Mouse (Mus musculus): ENCODE data around the gene Tmem190. TPM values are rescaled to one million over a fixed set of nuclear protein-coding genes. Genes with fewer than 3 reads are reported as not detected.

Gene Tmem190
- polyA plus RNA-seq, 1 experiment = not detected

- H3K36me3 ChIP-seq (ENCODE audit: control insufficient read depth, insufficient read depth, low read length) = no peaks in the 10 kb centered on the region
- H3K4me1 ChIP-seq (replicated peaks; ENCODE audit: control insufficient read depth, insufficient read depth, low read length) = peaks cover 4% of the 10 kb centered on the region; the same call in 1 of the 2 replicates
- no peak overlapping the region for H3K27ac ChIP-seq (ENCODE audit: control insufficient read depth, insufficient read depth, low read length)
- DNase-seq = no peak
- H3K4me3 ChIP-seq (ENCODE audit: control insufficient read depth, insufficient read depth, low read length) = no peak overlapping the region
- no peak for TF ChIP-seq CTCF (IDR thresholded peaks at IDR 0.05; ENCODE audit: borderline replicate concordance, control insufficient read depth, extremely low read depth, insufficient read depth, low read length, poor library complexity)
- TF ChIP-seq POLR2A (IDR thresholded peaks at IDR 0.05; ENCODE audit: control insufficient read depth, extremely low read depth, insufficient read depth, low read length, poor library complexity) = no peak
- H3K27me3 ChIP-seq (ENCODE audit: control insufficient read depth, insufficient read depth, low read length) = no peaks in the 10 kb centered on the region
- 91% methylated on average over 6 of the region's 6 CpGs for WGBS
Observed at GRCm38 (mm10) chr7:4822162-4822907, 39.6 kb downstream of the Tmem190 start.

- 64% methylated on average over 4 of the region's 4 CpGs for WGBS
- TF ChIP-seq CTCF (IDR thresholded peaks at IDR 0.05; ENCODE audit: borderline replicate concordance, control insufficient read depth, extremely low read depth, insufficient read depth, low read length, poor library complexity) (no peak), POLR2A (IDR thresholded peaks at IDR 0.05; ENCODE audit: control insufficient read depth, extremely low read depth, insufficient read depth, low read length, poor library complexity) (no peak)
- Histone ChIP-seq H3K27ac (ENCODE audit: control insufficient read depth, insufficient read depth, low read length) (no peak overlapping the region), H3K4me1 (replicated peaks; ENCODE audit: control insufficient read depth, insufficient read depth, low read length) (no peaks in the 10 kb centered on the region), H3K27me3 (ENCODE audit: control insufficient read depth, insufficient read depth, low read length) (no peaks in the 10 kb centered on the region), H3K36me3 (ENCODE audit: control insufficient read depth, insufficient read depth, low read length) (no peaks in the 10 kb centered on the region), H3K4me3 (ENCODE audit: control insufficient read depth, insufficient read depth, low read length) (no peak overlapping the region)
- no peak for DNase-seq
Observed at GRCm38 (mm10) chr7:4825365-4825764, 42.6 kb downstream of the Tmem190 start.

- Histone ChIP-seq H3K27me3 (ENCODE audit: control insufficient read depth, insufficient read depth, low read length) (peaks cover 4% of the 10 kb centered on the region; the same call in 1 of the 2 replicates), H3K4me1 (replicated peaks; ENCODE audit: control insufficient read depth, insufficient read depth, low read length) (no peaks in the 10 kb centered on the region), H3K4me3 (ENCODE audit: control insufficient read depth, insufficient read depth, low read length) (no peak overlapping the region), H3K27ac (ENCODE audit: control insufficient read depth, insufficient read depth, low read length) (no peak overlapping the region), H3K36me3 (ENCODE audit: control insufficient read depth, insufficient read depth, low read length) (no peaks in the 10 kb centered on the region)
- TF ChIP-seq POLR2A (IDR thresholded peaks at IDR 0.05; ENCODE audit: control insufficient read depth, extremely low read depth, insufficient read depth, low read length, poor library complexity) (no peak), CTCF (IDR thresholded peaks at IDR 0.05; ENCODE audit: borderline replicate concordance, control insufficient read depth, extremely low read depth, insufficient read depth, low read length, poor library complexity) (no peak)
- WGBS = 18% methylated on average over 12 of the region's 12 CpGs
- DNase-seq = no peak
Observed at GRCm38 (mm10) chr7:4830476-4830875, 47.7 kb downstream of the Tmem190 start.

Other genes starting within 250 kb of the Tmem190 start
- 0.39 and 0.54 TPM in 2 replicates for gene Syt5, start 235.4 kb upstream of the Tmem190 start, polyA plus RNA-seq (2012; rRNA removed)
- 0.11 and 0.15 TPM in 2 replicates for gene Ptprh, start 178.9 kb upstream of the Tmem190 start, polyA plus RNA-seq (2012; rRNA removed)
- 103 and 113 TPM in 2 replicates for gene Tmem86b, start 151.5 kb upstream of the Tmem190 start, polyA plus RNA-seq (2012; rRNA removed)
- 419 and 475 TPM in 2 replicates for gene Ppp6r1, start 123.9 kb upstream of the Tmem190 start, polyA plus RNA-seq (2012; rRNA removed)
- 53.0 and 55.4 TPM in 2 replicates for gene Hspbp1, start 97.9 kb upstream of the Tmem190 start, polyA plus RNA-seq (2012; rRNA removed)
- 0.71 and 0.84 TPM in 2 replicates for gene Brsk1, start 92.3 kb upstream of the Tmem190 start, polyA plus RNA-seq (2012; rRNA removed)
- gene Tmem150b, start 57.7 kb upstream of the Tmem190 start, polyA plus RNA-seq (2012; rRNA removed) = 2.2 and 3.7 TPM in 2 replicates
- 224 and 250 TPM in 2 replicates for gene Kmt5c, start 42.8 kb upstream of the Tmem190 start, polyA plus RNA-seq (2012; rRNA removed)
- 36.6 and 47.7 TPM in 2 replicates for gene Cox6b2, start 29.8 kb upstream of the Tmem190 start, polyA plus RNA-seq (2012; rRNA removed)
- 0.11 TPM in 1 of 2 replicates, not detected in the other for gene Fam71e2, start 11.6 kb upstream of the Tmem190 start, polyA plus RNA-seq (2012; rRNA removed)
- gene Il11, start 78 bp upstream of the Tmem190 start, polyA plus RNA-seq (2012; rRNA removed) = 0.13 and 0.32 TPM in 2 replicates
- 18.1 and 23.5 TPM in 2 replicates for gene Tmem238, start 6.7 kb downstream of the Tmem190 start, polyA plus RNA-seq (2012; rRNA removed)
- 367 and 512 TPM in 2 replicates for gene Rpl28, start 9.9 kb downstream of the Tmem190 start, polyA plus RNA-seq (2012; rRNA removed)
- gene Ube2s, start 29.7 kb downstream of the Tmem190 start, polyA plus RNA-seq (2012; rRNA removed) = 970 and 1,071 TPM in 2 replicates
- 0.48 and 0.74 TPM in 2 replicates for gene Shisa7, start 61.8 kb downstream of the Tmem190 start, polyA plus RNA-seq (2012; rRNA removed)
- gene Isoc2b, start 87.3 kb downstream of the Tmem190 start, polyA plus RNA-seq (2012; rRNA removed) = 21.8 and 23.6 TPM in 2 replicates
- gene Isoc2a, start 94.2 kb downstream of the Tmem190 start, polyA plus RNA-seq (2012; rRNA removed) = 20.3 and 20.5 TPM in 2 replicates
- 0.15 and 0.17 TPM in 2 replicates for gene Gm36210, start 123.6 kb downstream of the Tmem190 start, polyA plus RNA-seq (2012; rRNA removed)
- 40.2 and 51.2 TPM in 2 replicates for gene Zfp628, start 132.3 kb downstream of the Tmem190 start, polyA plus RNA-seq (2012; rRNA removed)
- gene Nat14, start 139.1 kb downstream of the Tmem190 start, polyA plus RNA-seq (2012; rRNA removed) = 4.4 and 5.9 TPM in 2 replicates
- 1.0 and 1.1 TPM in 2 replicates for gene Ssc5d, start 142.8 kb downstream of the Tmem190 start, polyA plus RNA-seq (2012; rRNA removed)
- 1.5 and 5.4 TPM in 2 replicates for gene Sbk2, start 181.5 kb downstream of the Tmem190 start, polyA plus RNA-seq (2012; rRNA removed)
- 0.36 and 3.7 TPM in 2 replicates for gene Sbk3, start 188.2 kb downstream of the Tmem190 start, polyA plus RNA-seq (2012; rRNA removed)
- gene Zfp579, start 213.2 kb downstream of the Tmem190 start, polyA plus RNA-seq (2012; rRNA removed) = 125 and 133 TPM in 2 replicates
- gene Zfp524, start 231.5 kb downstream of the Tmem190 start, polyA plus RNA-seq (2012; rRNA removed) = 52.2 and 54.6 TPM in 2 replicates
- 79.3 and 85.2 TPM in 2 replicates for gene Fiz1, start 231.8 kb downstream of the Tmem190 start, polyA plus RNA-seq (2012; rRNA removed)
- gene Gm44973, start 232.6 kb downstream of the Tmem190 start, polyA plus RNA-seq (2012; rRNA removed) = not detected in 2 replicates
- 105 and 120 TPM in 2 replicates for gene Zfp865, start 237.4 kb downstream of the Tmem190 start, polyA plus RNA-seq (2012; rRNA removed)
- 0.52 and 0.97 TPM in 2 replicates for gene Ccdc106, start 237.6 kb downstream of the Tmem190 start, polyA plus RNA-seq (2012; rRNA removed)